Mouse (Mus musculus): Measurements from ENCODE around the gene Elavl2.

- no peak for TF ChIP-seq CTCF (IDR thresholded peaks at IDR 0.05; ENCODE audit: borderline replicate concordance, insufficient read depth, low read length)
- TF ChIP-seq POLR2A (IDR thresholded peaks at IDR 0.05; ENCODE audit: low read depth, low read length) = no peak
Observed at GRCm38 (mm10) chr4:91234941-91235340, 165.6 kb downstream of the Elavl2 start.

Measured in embryonic fibroblast, embryonic 13.5 days (primary cell).